Mouse (Mus musculus): ENCODE results near the gene Ap1s1.

The Ap1s1 gene

GRCm38 (mm10) chr5:137065454-137065853 is 19.5 kb upstream of the Ap1s1 start:
- no peak for DNase-seq (ENCODE audit: low spot score in 2 of 2)

DNA sequence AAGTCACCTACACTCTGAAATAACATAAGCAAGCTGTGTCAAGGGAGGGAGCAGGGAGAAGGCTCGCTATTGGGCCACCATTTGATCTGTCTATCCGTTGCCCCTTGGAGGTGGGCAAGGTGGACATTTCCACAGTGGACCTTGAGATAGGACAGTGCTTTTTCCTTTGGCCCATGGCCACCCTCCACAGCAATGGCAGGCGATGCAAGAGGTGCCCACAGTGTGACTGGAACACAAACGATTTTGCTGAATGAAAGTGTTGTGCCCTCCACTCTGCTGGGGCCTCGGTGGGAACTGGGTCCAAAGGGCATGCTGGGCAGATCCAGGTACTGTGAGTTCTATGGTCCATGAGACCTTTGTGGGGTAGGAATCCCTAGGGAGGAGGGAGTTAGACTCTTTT is 16.7 kb upstream of the Ap1s1 start:
- no peak for DNase-seq (ENCODE audit: low spot score in 2 of 2)

DNA sequence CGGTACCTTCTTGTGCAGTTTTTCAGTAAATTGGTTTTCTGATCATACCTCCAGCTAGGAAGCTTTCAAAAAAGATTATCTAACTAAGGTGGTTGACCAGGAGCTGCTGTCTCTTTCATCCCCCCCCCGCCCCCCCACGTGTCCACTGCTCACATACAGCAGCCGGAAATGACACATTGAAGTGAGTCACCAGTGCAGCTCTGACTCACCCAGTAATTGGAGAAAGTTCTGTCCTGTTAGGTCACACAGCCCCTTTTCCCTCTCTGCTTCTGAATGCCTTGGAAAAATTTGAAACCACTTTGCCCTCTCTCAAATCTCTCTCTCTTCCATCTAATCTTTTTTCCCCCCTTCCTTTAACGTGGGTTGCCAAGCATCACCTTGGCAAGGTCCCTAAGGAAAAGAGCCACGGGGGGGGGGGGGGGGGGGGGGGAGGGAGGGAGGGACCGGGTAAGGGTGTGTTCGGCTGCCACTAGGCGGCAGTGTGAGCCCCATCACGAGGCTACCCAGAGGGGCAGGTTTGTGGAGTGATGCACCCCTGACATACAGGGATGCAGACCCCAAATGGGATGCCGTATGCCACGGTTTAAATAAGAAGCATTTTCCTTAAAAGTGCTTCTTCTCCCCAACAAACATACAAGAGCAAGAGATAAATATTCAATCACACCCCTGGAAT is 16.0 kb upstream of the Ap1s1 start:
- DNase-seq (ENCODE audit: low spot score in 2 of 2), result peak in 1 of 2 experiments; percentile 56

- DNase-seq (ENCODE audit: low spot score in 2 of 2), result no peak
Observed at GRCm38 (mm10) chr5:137054873-137055272, 8.9 kb upstream of the Ap1s1 start.

DNA sequence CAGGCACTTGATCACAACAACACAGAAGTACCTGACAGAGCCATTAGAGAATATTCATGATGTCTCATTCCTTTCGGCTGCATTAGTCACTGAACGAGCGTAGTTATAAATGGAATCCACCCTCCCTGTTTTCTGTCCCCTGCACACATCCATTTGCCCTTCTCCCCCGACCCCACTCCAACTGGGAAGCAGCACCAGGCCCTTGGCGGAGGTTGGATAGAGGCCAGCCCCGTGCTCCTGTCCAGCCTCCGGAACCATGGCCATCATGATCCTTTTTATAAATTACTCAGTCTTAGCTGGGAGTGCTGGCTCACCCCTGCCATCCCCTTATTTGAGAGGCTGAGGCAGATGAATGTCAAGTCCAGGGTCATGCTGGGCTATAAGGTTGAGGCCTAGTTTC is 8.4 kb upstream of the Ap1s1 start:
- no peak for DNase-seq (ENCODE audit: low spot score in 2 of 2)

DNA sequence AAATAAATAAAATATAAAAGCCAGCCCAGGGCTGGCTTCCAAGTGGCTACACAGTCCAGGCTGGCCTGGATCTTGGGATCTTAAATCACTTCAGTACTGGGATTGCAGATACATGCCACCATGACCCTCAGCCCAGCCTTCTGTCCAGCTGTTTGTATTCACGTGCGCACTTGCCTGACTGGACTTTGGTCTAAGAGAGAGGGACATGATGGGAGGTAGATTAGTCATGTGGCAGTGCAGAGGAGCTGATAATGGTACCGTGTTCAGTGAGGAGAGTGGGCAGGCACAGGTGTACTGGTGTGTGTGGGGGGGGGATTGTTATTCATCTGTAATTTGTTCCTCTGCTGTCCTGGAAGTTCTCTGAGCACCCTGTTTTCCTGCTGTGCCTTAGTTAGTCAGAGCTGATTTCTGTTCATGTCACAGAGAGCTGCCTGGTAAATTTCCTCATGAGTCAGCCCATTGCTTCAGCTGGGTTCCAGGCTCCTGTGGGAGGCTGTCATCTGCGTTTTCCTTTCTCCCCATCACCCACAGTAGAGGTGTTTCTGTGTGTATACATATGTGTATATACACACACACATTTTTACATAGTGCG is 6.1 kb upstream of the Ap1s1 start:
- no peak for DNase-seq (ENCODE audit: low spot score in 2 of 2)

DNA sequence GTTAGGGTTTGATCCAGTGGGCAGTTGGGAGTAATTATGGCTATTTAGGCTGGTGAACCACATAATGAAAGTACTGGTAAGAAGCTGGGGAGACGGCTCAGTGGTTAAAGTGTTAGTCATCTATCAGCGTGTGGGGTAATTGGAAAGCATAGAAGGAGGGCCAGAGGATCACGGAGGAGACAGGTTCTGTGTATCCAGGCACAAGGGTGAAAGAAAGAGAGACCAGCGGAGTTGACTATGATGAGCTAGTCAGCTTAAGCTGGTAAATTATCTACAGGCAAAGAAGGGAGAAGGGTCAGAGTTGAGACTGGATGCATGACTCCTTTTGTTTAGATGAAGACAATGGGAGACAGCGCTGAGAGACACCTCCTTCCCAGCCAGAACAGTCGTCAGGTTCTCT is 5.2 kb upstream of the Ap1s1 start:
- no peak for DNase-seq (ENCODE audit: low spot score in 2 of 2)

DNA sequence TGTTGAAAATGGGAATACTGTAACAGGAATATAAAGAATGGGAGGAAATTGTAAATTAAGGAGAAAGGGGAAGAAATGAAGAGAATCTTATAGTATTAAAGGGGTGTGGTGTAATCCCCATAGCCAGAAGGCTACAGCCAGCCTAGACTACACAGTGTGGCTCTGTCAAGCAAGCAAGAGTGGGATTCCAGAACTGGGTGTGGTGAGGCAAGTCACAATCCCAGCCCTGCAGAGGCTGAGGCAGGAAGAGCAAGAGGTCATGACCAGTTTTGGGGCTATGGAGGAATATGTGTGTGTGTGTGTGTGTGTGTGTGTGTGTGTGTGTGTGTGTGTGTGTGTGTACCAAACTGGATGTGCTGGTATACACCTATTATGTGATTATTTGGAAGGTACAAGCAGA is 1.1 kb upstream of the Ap1s1 start:
- no peak for DNase-seq (ENCODE audit: low spot score in 2 of 2)

DNA sequence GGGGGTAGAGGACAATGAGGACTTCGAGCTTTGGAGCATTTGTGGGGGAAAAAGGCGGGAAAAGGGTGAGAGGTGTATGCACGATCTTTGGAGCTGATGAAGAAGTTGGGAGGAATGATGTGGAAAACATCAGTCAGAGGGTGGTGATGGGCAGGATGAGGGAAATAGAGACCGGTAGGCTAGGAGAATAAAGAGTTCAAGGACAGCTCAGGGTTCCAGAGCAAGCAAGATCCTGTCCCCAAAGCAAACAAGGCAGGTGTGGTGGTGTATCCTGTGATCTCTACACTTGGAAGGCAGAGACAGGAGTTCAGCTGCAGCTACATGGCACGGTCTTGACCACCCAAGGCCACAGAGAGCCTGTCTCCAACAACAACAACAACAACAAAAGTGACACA is 386 bp upstream of the Ap1s1 start:
- no peak for DNase-seq (ENCODE audit: low spot score in 2 of 2)

DNA sequence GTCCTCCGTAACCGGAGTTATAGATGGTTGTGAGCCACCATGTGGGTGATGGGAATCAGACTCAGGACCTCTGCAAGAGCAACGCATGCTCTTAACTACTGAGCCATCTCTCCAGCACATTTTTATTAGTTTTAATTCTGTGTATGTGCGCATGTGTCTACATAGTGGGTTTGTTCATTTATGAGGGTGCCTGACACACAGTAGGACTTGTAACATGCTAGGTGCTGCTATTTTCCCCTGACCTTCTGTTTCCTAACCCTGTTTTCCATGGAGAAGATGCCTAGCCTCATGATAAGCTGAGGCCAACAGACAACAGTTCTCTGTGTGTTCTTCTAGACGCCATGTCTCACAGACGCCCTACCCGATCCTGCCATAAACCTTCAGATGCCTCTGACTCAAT is 1.9 kb downstream of the Ap1s1 start:
- DNase-seq (ENCODE audit: low spot score in 2 of 2), result no peak

DNA sequence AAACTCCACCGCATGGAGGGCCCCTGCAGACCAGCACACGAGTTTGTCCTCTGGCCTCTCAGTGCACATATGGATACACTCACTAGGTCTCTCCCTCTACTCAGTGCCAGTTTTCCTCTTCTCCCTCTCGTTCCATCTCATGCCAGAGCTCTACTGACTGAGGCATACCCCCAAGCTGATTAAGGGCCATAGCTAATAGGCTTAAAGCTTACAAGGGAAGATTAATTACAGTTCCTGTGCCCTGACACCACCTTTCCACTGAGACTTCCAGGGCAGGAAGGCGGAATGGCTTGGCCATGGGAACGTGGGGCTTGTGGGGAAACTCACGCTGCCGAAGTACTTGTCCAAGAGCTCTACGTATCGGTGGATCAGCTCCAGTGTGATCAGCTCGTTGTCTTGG is 4.5 kb downstream of the Ap1s1 start:
- DNase-seq (ENCODE audit: low spot score in 2 of 2), result no peak

GRCm38 (mm10) chr5:137039453-137039852 is 6.5 kb downstream of the Ap1s1 start:
- no peak for DNase-seq (ENCODE audit: low spot score in 2 of 2)

- no peak for DNase-seq (ENCODE audit: low spot score in 2 of 2)
Observed at GRCm38 (mm10) chr5:137036211-137036610, 9.7 kb downstream of the Ap1s1 start.

- peak; percentile 83 to 90 for DNase-seq (ENCODE audit: low spot score in 2 of 2)
Observed at GRCm38 (mm10) chr5:137032641-137033074, 13.3 kb downstream of the Ap1s1 start.

- DNase-seq (ENCODE audit: low spot score in 2 of 2), result peak in 1 of 2 experiments; percentile 28
Observed at GRCm38 (mm10) chr5:137032033-137032421, 13.9 kb downstream of the Ap1s1 start.

DNA sequence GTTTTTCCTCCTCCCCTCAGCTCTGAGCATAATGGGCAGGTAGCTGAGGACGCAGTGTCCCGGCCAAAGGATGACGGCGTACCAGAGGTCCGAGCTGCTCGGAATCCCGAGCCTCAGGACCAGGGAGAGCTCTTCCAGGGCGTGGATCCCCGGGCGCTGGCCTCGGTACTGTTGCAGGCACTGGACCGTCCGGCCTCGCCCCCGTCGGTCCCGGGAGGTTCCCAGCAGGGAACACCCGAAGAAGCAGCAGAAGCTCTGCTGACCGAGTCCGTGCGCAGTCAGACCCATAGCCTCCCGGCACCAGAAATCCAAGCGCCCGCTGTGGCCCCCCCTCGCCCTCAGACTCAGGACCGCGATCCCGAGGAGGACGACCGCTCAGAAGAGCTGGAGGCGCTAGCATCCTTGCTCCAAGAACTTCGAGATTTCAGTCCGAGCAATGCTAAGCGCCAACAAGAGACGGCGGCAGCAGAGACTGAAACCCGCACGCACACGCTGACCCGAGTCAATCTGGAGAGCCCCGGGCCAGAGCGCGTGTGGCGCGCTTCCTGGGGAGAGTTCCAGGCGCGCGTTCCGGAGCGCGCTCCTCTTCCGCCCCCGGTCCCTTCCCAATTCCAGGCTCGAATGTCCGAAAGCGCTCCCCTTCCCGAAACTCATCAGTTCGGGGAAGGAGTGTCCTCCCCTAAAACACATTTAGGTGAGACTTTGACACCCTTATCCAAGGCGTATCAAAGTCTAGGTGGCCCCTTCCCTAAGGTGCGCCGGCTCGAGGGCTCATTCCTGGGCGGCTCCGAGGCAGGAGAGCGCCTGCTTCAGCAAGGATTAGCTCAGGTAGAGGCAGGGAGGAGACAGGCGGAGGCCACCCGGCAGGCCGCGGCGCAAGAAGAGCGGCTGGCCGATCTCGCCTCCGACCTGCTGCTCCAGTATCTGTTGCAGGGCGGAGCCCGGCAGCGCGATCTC is 14.6 kb downstream of the Ap1s1 start:
- DNase-seq (ENCODE audit: low spot score in 2 of 2), result no peak

GRCm38 (mm10) chr5:137030416-137030810 is 15.5 kb downstream of the Ap1s1 start:
- DNase-seq (ENCODE audit: low spot score in 2 of 2), result no peak

DNA sequence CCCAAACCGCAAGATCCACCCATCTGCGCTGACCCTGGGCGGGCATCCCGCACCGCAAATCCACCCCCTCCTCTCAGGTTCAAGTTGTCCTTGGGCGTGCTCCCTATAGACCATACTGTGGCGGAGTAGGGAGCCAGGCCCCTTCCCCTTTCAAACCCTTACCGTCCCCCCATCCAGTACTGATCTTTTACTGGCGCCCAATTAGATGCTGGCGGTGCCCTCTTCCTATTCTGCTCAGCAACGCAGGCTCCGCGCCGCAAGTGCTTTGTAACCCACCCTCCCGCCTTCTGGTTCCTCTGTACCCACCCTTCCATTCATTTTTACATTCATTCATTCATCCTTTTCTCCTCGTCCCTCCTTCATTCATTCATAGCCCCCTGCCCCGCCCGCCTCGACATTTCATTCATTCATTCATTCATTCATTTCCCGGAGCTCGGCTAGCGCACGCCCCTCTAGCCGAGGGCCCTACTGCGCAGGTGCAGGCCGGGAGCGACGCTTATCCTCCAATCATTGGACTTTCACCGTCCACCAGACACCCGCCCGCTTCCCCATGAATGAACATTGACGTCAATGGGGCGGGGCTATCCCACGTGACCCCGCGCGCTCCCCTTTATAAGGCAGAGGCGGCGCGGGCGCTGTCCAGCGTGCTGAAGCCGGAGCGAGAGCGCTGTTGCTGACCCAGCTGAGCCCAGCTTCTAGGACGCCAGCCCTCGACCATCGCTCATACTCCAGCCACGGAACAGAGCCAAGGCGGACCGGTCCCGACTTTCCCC is 16.1 kb downstream of the Ap1s1 start:
- DNase-seq (ENCODE audit: low spot score in 2 of 2), result peak; percentile 83 to 90

- DNase-seq (ENCODE audit: low spot score in 2 of 2), result no peak
Observed at GRCm38 (mm10) chr5:137029273-137029585, 16.7 kb downstream of the Ap1s1 start.

GRCm38 (mm10) chr5:137028561-137029272 is 17.2 kb downstream of the Ap1s1 start:
- no peak for DNase-seq (ENCODE audit: low spot score in 2 of 2)

DNA sequence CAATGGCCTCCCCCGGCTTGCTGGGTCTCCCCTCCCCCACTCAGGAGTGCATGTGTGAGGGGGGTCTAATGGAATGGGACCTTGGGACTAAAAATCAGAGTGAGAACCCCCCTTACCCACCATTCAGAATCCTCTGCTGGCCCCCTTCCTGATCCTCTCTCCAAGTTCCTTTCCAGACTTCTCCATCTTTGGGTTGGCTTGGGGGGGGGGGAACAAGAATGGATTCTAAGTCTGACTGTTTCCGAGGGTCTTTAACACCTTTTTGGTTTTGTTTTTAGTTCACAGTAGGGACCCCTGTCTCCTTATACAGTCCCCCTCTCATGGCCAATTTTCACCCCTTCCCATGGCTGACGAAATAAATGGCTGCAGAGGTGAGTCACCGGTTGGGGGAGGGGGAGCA is 19.8 kb downstream of the Ap1s1 start, which contains the start of gene Vgf:
Gene Vgf (plus strand): TSS at position 301 of the 400 bp plus-strand sequence.
- no peak for DNase-seq (ENCODE audit: low spot score in 2 of 2)

Measured in thymus, postnatal 10 days (tissue).